Mouse (Mus musculus): Measurements from ENCODE around the gene Rit1. TPM values are rescaled to one million over a fixed set of nuclear protein-coding genes. Genes with fewer than 3 reads are reported as not detected.
A peak's percentile ranks its signal among the peaks of the same experiment; 100 is the strongest.

The Rit1 gene
- 56.5 and 57.4 TPM in 2 replicates for polyA plus RNA-seq (2014; fragmentation: Nextera tagmentation; extraction: Ambion mirVana)

DNA sequence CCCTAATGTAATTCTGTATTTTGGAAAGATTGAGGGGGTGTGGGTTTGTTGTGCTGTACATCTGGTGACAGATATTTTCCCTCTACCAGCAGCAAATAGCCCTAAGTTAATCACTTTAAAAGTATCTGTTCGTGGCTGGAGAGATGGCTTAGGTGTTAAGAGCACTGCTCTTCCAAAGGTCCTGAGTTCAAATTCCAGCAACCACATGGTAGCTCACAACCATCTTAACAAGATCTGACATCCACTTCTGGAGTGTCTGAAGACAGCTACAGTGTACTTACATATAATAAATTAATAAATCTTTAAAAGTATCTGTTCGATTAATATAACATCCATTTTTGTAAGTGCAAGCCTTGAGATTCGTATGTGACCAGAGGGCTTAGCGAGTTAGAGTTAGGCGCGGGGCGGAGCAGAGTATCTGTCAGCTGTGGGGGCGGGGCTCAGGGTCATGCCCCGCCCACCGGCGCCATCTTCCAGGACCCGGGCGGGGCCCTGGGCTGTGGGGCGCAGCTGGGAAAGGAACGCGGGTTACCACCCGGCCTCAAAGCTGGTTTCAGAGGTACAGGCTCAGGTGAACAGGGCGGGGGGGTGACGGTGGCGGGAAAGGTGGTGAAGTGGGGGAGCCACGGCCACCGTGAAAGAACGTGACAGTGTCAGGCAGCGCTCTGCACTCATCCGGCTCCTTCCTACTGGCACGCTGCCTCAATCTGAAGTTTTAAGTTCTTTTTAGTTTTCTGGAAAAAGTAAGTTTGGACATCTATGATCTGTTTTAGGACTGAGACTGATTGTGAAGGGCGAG lies at the start of gene Rit1:
Gene Rit1, plus strand, starts transcription at position 440 of the 799 bp plus-strand sequence.
- Histone ChIP-seq H3K36me3 (ENCODE audit: control insufficient read depth, insufficient read depth, low read length) (peaks cover 36% of the 10 kb centered on the region), H3K4me2 (ENCODE audit: low read length) (peak within 1 kb of the TSS; percentile 90), H3K4me3 (replicated peaks; ENCODE audit: low read depth, low read length) (peak within 1 kb of the TSS; percentile 66), H3K9me3 (ENCODE audit: control insufficient read depth, low read length) (no peaks in the 10 kb centered on the region), H3K27me3 (ENCODE audit: control insufficient read depth, insufficient read depth, low read length) (no peaks in the 10 kb centered on the region), H3K4me1 (ENCODE audit: control insufficient read depth, insufficient read depth, low read length) (peaks cover 21% of the 10 kb centered on the region), H3K27ac (replicated peaks; ENCODE audit: low read depth, low read length) (peak within 1 kb of the TSS; percentile 52; the same call in 1 of the 2 replicates), H3K9ac (replicated peaks; ENCODE audit: low read length) (peak within 1 kb of the TSS; percentile 70)
- DNase-seq, result peak; percentile 93
- peak; percentile 93 for ATAC-seq (ENCODE audit: low FRiP score, low TSS enrichment)
- 2% methylated on average over 27 of the region's 27 CpGs for WGBS

DNA sequence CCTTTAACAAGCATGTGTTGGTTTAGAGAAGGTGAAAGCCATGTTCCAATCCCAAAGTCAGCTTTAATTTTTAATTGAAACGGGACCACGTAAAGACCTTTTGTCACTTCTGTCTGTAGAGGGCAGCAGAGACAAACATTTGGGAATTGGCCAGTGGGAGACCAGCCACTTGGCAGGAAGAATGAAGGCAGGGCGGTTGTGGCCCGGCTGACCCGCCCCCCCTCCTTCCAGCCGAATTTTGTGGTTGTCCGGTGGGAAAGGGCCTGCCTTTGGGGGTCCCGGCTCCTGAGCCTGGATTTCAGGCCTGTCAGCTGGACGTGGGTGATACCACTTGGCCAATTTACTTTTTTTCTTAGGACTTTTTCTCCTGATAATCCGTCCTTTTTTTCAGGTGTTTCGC lies 39.2 kb upstream of the Rit1 start:
- no peaks in the 10 kb centered on the region for H3K27me3 ChIP-seq (ENCODE audit: control insufficient read depth, insufficient read depth, low read length)
- H3K9me3 ChIP-seq (ENCODE audit: control insufficient read depth, low read length), result no peaks in the 10 kb centered on the region
- no peaks in the 10 kb centered on the region for H3K36me3 ChIP-seq (ENCODE audit: control insufficient read depth, insufficient read depth, low read length)
- DNase-seq, result peak; percentile 95
- WGBS, result 12% methylated on average over 11 of the region's 11 CpGs
- peak overlapping the region; percentile 61 for H3K4me2 ChIP-seq (ENCODE audit: low read length)
- no peaks in the 10 kb centered on the region for H3K4me1 ChIP-seq (ENCODE audit: control insufficient read depth, insufficient read depth, low read length)
- H3K9ac ChIP-seq (replicated peaks; ENCODE audit: low read length), result peak overlapping the region; percentile 54
- H3K27ac ChIP-seq (replicated peaks; ENCODE audit: low read depth, low read length), result no peak overlapping the region
- H3K4me3 ChIP-seq (replicated peaks; ENCODE audit: low read depth, low read length), result peak overlapping the region; percentile 28
- 0 out of 2 replicates have a peak, but pooled peaks have one; percentile 27 for ATAC-seq (ENCODE audit: low FRiP score, low TSS enrichment)

- 86% methylated on average over 2 of the region's 2 CpGs for WGBS
- ATAC-seq (ENCODE audit: low FRiP score, low TSS enrichment) (no peak), DNase-seq (no peak)
- no peak overlapping the region for H3K27ac ChIP-seq (replicated peaks; ENCODE audit: low read depth, low read length)
- peaks cover 17% of the 10 kb centered on the region for H3K4me1 ChIP-seq (ENCODE audit: control insufficient read depth, insufficient read depth, low read length)
- H3K4me3 ChIP-seq (replicated peaks; ENCODE audit: low read depth, low read length), result no peak overlapping the region
- H3K9me3 ChIP-seq (ENCODE audit: control insufficient read depth, low read length), result no peaks in the 10 kb centered on the region
- no peak overlapping the region for H3K4me2 ChIP-seq (ENCODE audit: low read length)
- no peaks in the 10 kb centered on the region for H3K27me3 ChIP-seq (ENCODE audit: control insufficient read depth, insufficient read depth, low read length)
- H3K36me3 ChIP-seq (ENCODE audit: control insufficient read depth, insufficient read depth, low read length), result peaks cover 11% of the 10 kb centered on the region
- H3K9ac ChIP-seq (replicated peaks; ENCODE audit: low read length), result no peak overlapping the region
These were observed 32.8 kb upstream of the Rit1 start for GRCm38 (mm10) chr3:88683814-88684213.

DNA sequence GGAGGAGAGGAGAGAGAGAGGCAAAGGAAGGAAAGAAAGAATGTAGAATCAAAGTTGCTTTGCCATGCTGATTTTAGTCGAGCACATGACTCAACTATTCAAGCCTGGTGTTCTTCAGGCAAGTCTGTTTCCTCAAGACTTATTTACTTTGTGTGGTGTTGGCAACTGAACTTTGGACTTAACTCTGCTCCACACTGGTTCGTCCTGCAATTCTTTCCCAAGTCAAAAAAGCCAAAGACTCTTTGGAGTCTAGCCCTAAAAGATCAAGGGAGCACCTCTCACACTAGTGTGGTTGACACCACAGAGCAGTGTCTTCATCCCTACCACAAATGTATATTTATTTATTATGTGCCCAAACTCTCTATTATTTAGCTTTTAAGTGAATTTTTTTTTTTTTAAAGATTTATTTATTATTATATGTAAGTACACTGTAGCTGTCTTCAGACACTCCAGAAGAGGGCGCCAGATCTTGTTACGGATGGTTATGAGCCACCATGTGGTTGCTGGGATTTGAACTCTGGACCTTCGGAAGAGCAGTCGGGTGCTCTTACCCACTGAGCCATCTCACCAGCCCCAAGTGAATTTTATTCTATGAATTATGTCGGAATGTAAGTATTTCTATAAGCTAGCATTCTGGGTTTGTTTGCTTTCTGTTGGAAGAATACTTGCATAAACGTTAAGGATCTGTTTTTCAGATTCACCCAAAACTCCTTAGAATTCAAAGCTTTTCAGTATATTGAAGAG lies 32.2 kb upstream of the Rit1 start:
- ATAC-seq (ENCODE audit: low FRiP score, low TSS enrichment) (no peak), DNase-seq (no peak)
- 61% methylated on average over 7 of the region's 8 CpGs for WGBS
- H3K27ac ChIP-seq (replicated peaks; ENCODE audit: low read depth, low read length), result peak overlapping the region; percentile 97; the same call in 1 of the 2 replicates
- peaks cover 16% of the 10 kb centered on the region for H3K36me3 ChIP-seq (ENCODE audit: control insufficient read depth, insufficient read depth, low read length)
- H3K4me2 ChIP-seq (ENCODE audit: low read length), result peak overlapping the region; percentile 67
- H3K4me3 ChIP-seq (replicated peaks; ENCODE audit: low read depth, low read length), result peak overlapping the region; percentile 95
- peaks cover 17% of the 10 kb centered on the region for H3K4me1 ChIP-seq (ENCODE audit: control insufficient read depth, insufficient read depth, low read length)
- H3K27me3 ChIP-seq (ENCODE audit: control insufficient read depth, insufficient read depth, low read length), result no peaks in the 10 kb centered on the region
- H3K9me3 ChIP-seq (ENCODE audit: control insufficient read depth, low read length), result no peaks in the 10 kb centered on the region
- no peak overlapping the region for H3K9ac ChIP-seq (replicated peaks; ENCODE audit: low read length)

GRCm38 (mm10) chr3:88684980-88685941 lies 31.4 kb upstream of the Rit1 start, which contains the start of gene Khdc4:
Khdc4 (plus strand) TSS chr3:88685803.
- Histone ChIP-seq H3K4me2 (ENCODE audit: low read length) (peak within 1 kb of the TSS; percentile 67), H3K9me3 (ENCODE audit: control insufficient read depth, low read length) (no peaks in the 10 kb centered on the region), H3K9ac (replicated peaks; ENCODE audit: low read length) (peak within 1 kb of the TSS; percentile 94), H3K36me3 (ENCODE audit: control insufficient read depth, insufficient read depth, low read length) (peaks cover 25% of the 10 kb centered on the region), H3K27ac (replicated peaks; ENCODE audit: low read depth, low read length) (peak within 1 kb of the TSS; percentile 97), H3K4me1 (ENCODE audit: control insufficient read depth, insufficient read depth, low read length) (peaks cover 17% of the 10 kb centered on the region), H3K4me3 (replicated peaks; ENCODE audit: low read depth, low read length) (peak within 1 kb of the TSS; percentile 95), H3K27me3 (ENCODE audit: control insufficient read depth, insufficient read depth, low read length) (no peaks in the 10 kb centered on the region)
- peak; percentile 98 for DNase-seq
- WGBS, result 1% methylated on average over 47 of the region's 47 CpGs
- peak; percentile 99 for ATAC-seq (ENCODE audit: low FRiP score, low TSS enrichment)

GRCm38 (mm10) chr3:88685958-88686451 lies 30.6 kb upstream of the Rit1 start:
- H3K36me3 ChIP-seq (ENCODE audit: control insufficient read depth, insufficient read depth, low read length), result peaks cover 32% of the 10 kb centered on the region
- H3K4me3 ChIP-seq (replicated peaks; ENCODE audit: low read depth, low read length), result peak overlapping the region; percentile 95
- H3K9ac ChIP-seq (replicated peaks; ENCODE audit: low read length), result peak overlapping the region; percentile 94
- H3K27ac ChIP-seq (replicated peaks; ENCODE audit: low read depth, low read length), result peak overlapping the region; percentile 97
- no peaks in the 10 kb centered on the region for H3K9me3 ChIP-seq (ENCODE audit: control insufficient read depth, low read length)
- peaks cover 17% of the 10 kb centered on the region for H3K4me1 ChIP-seq (ENCODE audit: control insufficient read depth, insufficient read depth, low read length)
- ATAC-seq (ENCODE audit: low FRiP score, low TSS enrichment) (peak; percentile 76), DNase-seq (peak; percentile 82)
- peak overlapping the region; percentile 66 for H3K4me2 ChIP-seq (ENCODE audit: low read length)
- no peaks in the 10 kb centered on the region for H3K27me3 ChIP-seq (ENCODE audit: control insufficient read depth, insufficient read depth, low read length)
- WGBS, result under 1% methylated on average over 45 of the region's 45 CpGs

- H3K4me2 ChIP-seq (ENCODE audit: low read length), result peak overlapping the region; percentile 66
- no peaks in the 10 kb centered on the region for H3K9me3 ChIP-seq (ENCODE audit: control insufficient read depth, low read length)
- peaks cover 42% of the 10 kb centered on the region for H3K36me3 ChIP-seq (ENCODE audit: control insufficient read depth, insufficient read depth, low read length)
- peak overlapping the region; percentile 94 for H3K9ac ChIP-seq (replicated peaks; ENCODE audit: low read length)
- DNase-seq (no peak), ATAC-seq (ENCODE audit: low FRiP score, low TSS enrichment) (no peak)
- 61% methylated on average over 13 of the region's 13 CpGs for WGBS
- peaks cover 17% of the 10 kb centered on the region for H3K4me1 ChIP-seq (ENCODE audit: control insufficient read depth, insufficient read depth, low read length)
- peak overlapping the region; percentile 97 for H3K27ac ChIP-seq (replicated peaks; ENCODE audit: low read depth, low read length)
- H3K27me3 ChIP-seq (ENCODE audit: control insufficient read depth, insufficient read depth, low read length), result no peaks in the 10 kb centered on the region
- peak overlapping the region; percentile 95 for H3K4me3 ChIP-seq (replicated peaks; ENCODE audit: low read depth, low read length)
These were observed 29.7 kb upstream of the Rit1 start for GRCm38 (mm10) chr3:88686734-88687611.

All from midbrain, embryonic 14.5 days (tissue).